In genomic region chr3:22559556-22559955, GRCm38 (mm10) we compare ENCODE assay signal across 22 mouse cellular contexts.
"Had no signal": no experiment of that assay in that cellular context is flagged by ENCODE, and none has a peak within 500 bp of the region (broad histone marks: within the 10 kb centered on the region; RNA-seq: fewer than 3 reads in every experiment).

No protein-coding gene starts in this region.

- H3K36me3 ChIP-seq: lung, embryonic 15.5 days; midbrain, embryonic 13.5 days; midbrain, embryonic 15.5 days; neural tube, embryonic 13.5 days; neural tube, embryonic 15.5 days had no signal

- H3K4me1 ChIP-seq: lung, embryonic 15.5 days; megakaryocyte, embryonic 14.5 days; midbrain, embryonic 13.5 days; midbrain, embryonic 15.5 days; neural tube, embryonic 13.5 days; neural tube, embryonic 15.5 days had no signal

- H3K9ac ChIP-seq: liver, postnatal 0 days; lung, embryonic 15.5 days; midbrain, embryonic 13.5 days; midbrain, embryonic 15.5 days; neural tube, embryonic 13.5 days; neural tube, embryonic 15.5 days had no signal

- ATAC-seq: liver, postnatal 0 days; lung, postnatal 0 days; midbrain, embryonic 13.5 days; midbrain, embryonic 15.5 days had no signal

- H3K9me3 ChIP-seq: lung, embryonic 15.5 days had no signal

- H3K27ac ChIP-seq: lung, embryonic 15.5 days; macrophage; midbrain, embryonic 13.5 days; midbrain, embryonic 15.5 days; neural tube, embryonic 13.5 days; neural tube, embryonic 15.5 days had no signal

- H3K4me3 ChIP-seq: lung, embryonic 15.5 days; megakaryocyte, embryonic 14.5 days; midbrain, embryonic 13.5 days; midbrain, embryonic 15.5 days; myocyte; neural tube, embryonic 13.5 days; neural tube, embryonic 15.5 days had no signal

- DNase-seq: liver, postnatal 0 days; lung, adult 2 months; lung, postnatal 14 days; lung, postnatal 36 days; retina, postnatal 1 day; right cerebral cortex, adult 18-20 months; right cerebral cortex, postnatal 25 days; right cerebral cortex, postnatal 4 days; spleen, adult 18-20 months; thymus, adult 18-20 months; thymus, postnatal 14 days; thymus, postnatal 36 days had no signal

- H3K4me2 ChIP-seq: lung, embryonic 15.5 days; midbrain, embryonic 11.5 days; midbrain, embryonic 13.5 days; midbrain, embryonic 15.5 days; neural tube, embryonic 13.5 days; neural tube, embryonic 15.5 days had no signal

- H3K27me3 ChIP-seq: lung, embryonic 15.5 days; megakaryocyte, embryonic 14.5 days; midbrain, embryonic 13.5 days; midbrain, embryonic 15.5 days; neural tube, embryonic 13.5 days; neural tube, embryonic 15.5 days had no signal
